Mouse (Mus musculus) midbrain, embryonic 14.5 days (tissue): ENCODE measurements at regions not wholly inside any gene's neighbourhood (a gene's known extent, or its start where the extent isn't known, plus 50 kb on each side); places are given as distances from the start of the nearest gene placed in this dataset.

ENCODE experiments used
- ATAC-seq: fragments of 200-750 bp; cut with Nextera tagmentation; 2 replicates; pipeline ENCODE4 v1.8.0; 2017; ENCODE audit warnings: moderate number of reproducible peaks, moderate library complexity; ENCODE audit not compliant: low FRiP score, low TSS enrichment
- DNase-seq: peaks from one replicate; pipeline ENCODE4 v3.0.0-alpha.2; 2015
- H3K27ac ChIP-seq: fragments of 300-500 bp; sonication (generic); replicated peaks from 2 replicates; pipeline ENCODE4 v1.5.1; 2014; ENCODE audit warnings: mild to moderate bottlenecking, low read depth, low read length, moderate library complexity
- H3K27me3 ChIP-seq: fragments of 300-500 bp; sonication (generic); 2 replicates; pipeline ENCODE4 v1.6.1; 2014; ENCODE audit warnings: low read length, control low read depth, mixed read lengths; ENCODE audit not compliant: control insufficient read depth, insufficient read depth
- H3K36me3 ChIP-seq: fragments of 300-500 bp; sonication (generic); 2 replicates; pipeline ENCODE4 v1.6.1; 2014; ENCODE audit warnings: low read length, control low read depth; ENCODE audit not compliant: control insufficient read depth, insufficient read depth
- H3K4me1 ChIP-seq: fragments of 300-500 bp; sonication (generic); 2 replicates; pipeline ENCODE4 v1.6.1; 2014; ENCODE audit warnings: mild to moderate bottlenecking, antibody characterized with exemption, low read length, control low read depth; ENCODE audit not compliant: control insufficient read depth, insufficient read depth
- H3K4me2 ChIP-seq: fragments of 300-500 bp; sonication (generic); 2 replicates; pipeline ENCODE4 v1.6.1; 2014; ENCODE audit warnings: mild to moderate bottlenecking, low read length, moderate library complexity
- H3K4me3 ChIP-seq: fragments of 300-500 bp; sonication (generic); replicated peaks from 2 replicates; pipeline ENCODE4 v1.5.1; 2014; ENCODE audit warnings: low read depth, low read length
- H3K9ac ChIP-seq: fragments of 300-500 bp; sonication (generic); replicated peaks from 2 replicates; pipeline ENCODE4 v1.6.1; 2014; ENCODE audit warnings: mild to moderate bottlenecking, low read length, moderate library complexity
- H3K9me3 ChIP-seq: fragments of 300-500 bp; sonication (generic); 2 replicates; pipeline ENCODE4 v1.6.1; 2016; ENCODE audit warnings: low read length, control low read depth, mixed read lengths; ENCODE audit not compliant: control insufficient read depth
- WGBS: fragments of 180-500 bp; shearing (Covaris S2); extraction: QIAGEN DNeasy Blood & Tissue Kit; methylation state at CpG from one replicate; pipeline ENCODE4 v1.1.7; 2014; 5-methylcytosine and 5-hydroxymethylcytosine counted together

DNA sequence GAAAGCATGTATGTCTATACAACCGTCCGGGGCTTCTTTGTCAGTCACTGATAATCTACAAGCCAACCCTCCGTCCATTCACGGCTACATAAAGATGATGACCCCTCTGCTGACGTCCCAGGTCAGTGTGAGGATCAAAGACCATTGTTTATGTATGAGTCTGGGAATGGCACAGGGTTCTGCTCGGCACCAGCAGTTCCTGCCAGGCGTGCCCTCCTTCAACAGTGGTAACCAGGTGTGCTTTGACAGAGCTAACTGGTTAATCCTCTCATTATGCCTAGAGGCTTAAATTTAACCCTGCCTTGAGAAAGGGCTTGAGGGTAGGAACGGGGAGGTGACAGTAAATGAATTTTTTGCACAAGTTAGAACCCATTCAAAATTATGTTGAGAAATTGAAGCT, 58.2 kb upstream of the Ttc29 start:
- 0 out of 2 replicates have a peak overlapping the region, but pooled peaks have one; percentile 38 for H3K27ac ChIP-seq
- H3K4me1 ChIP-seq: peaks cover 10% of the 10 kb centered on the region
- no peak overlapping the region for H3K9ac ChIP-seq
- no peak overlapping the region for H3K4me2 ChIP-seq
- no peaks in the 10 kb centered on the region for H3K36me3 ChIP-seq
- 17% methylated on average over 8 of the region's 8 CpGs for WGBS
- ATAC-seq: no peak; the same call in 1 of the 2 replicates
- peak; percentile 18 for DNase-seq
- no peak overlapping the region for H3K4me3 ChIP-seq
- no peaks in the 10 kb centered on the region for H3K9me3 ChIP-seq
- no peaks in the 10 kb centered on the region for H3K27me3 ChIP-seq

DNA sequence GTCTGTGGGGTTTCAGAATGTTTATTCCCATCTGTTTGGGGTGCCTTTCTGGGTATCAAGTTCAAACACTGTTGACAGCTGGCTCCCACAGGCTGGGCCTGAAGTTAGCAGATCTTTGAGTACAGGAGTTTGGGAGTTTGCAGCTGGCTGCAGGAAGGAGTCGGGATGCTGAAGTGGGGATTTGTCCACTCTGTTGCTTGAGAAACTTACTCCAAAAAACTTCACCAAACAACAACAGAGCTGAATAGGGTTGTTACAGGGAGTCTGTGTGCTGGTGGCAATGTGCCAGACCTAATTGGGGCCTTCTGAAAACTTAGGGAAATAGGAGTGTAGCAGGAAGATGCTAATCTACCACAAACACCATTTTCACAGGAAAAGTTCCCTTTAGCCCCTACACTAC, 51.1 kb upstream of the Ttc29 start:
- 46% methylated on average over 1 of the region's 1 CpGs for WGBS
- H3K4me3 ChIP-seq: no peak overlapping the region
- no peaks in the 10 kb centered on the region for H3K36me3 ChIP-seq
- H3K9ac ChIP-seq: no peak overlapping the region
- H3K27me3 ChIP-seq: no peaks in the 10 kb centered on the region
- ATAC-seq: no peak
- H3K27ac ChIP-seq: no peak overlapping the region
- peak; percentile 32 for DNase-seq
- H3K4me1 ChIP-seq: no peaks in the 10 kb centered on the region
- H3K9me3 ChIP-seq: no peaks in the 10 kb centered on the region
- no peak overlapping the region for H3K4me2 ChIP-seq

- no peak overlapping the region for H3K4me3 ChIP-seq
- WGBS: 96% methylated on average over 5 of the region's 5 CpGs
- no peaks in the 10 kb centered on the region for H3K36me3 ChIP-seq
- no peak for DNase-seq
- H3K4me1 ChIP-seq: no peaks in the 10 kb centered on the region
- H3K9ac ChIP-seq: no peak overlapping the region
- H3K27me3 ChIP-seq: no peaks in the 10 kb centered on the region
- H3K4me2 ChIP-seq: no peak overlapping the region
- ATAC-seq: no peak
- no peak overlapping the region for H3K27ac ChIP-seq
- no peaks in the 10 kb centered on the region for H3K9me3 ChIP-seq
These were observed 50.2 kb upstream of the Ttc29 start for GRCm38 (mm10) chr8:78162763-78163508.
